Mouse (Mus musculus) hindbrain, embryonic 14.5 days (tissue): ENCODE measurements around the gene Arhgap10. TPM values are rescaled to one million over a fixed set of nuclear protein-coding genes. Genes with fewer than 3 reads are reported as not detected.
A peak's percentile ranks its signal among the peaks of the same experiment; 100 is the strongest.

Source experiments
- ATAC-seq: fragments of 200-750 bp; cut with Nextera tagmentation; 2 replicates; pipeline ENCODE4 v1.8.0; 2017; ENCODE audit warnings: moderate number of reproducible peaks, mild to moderate bottlenecking, moderate TSS enrichment, moderate library complexity; ENCODE audit not compliant: low FRiP score
- DNase-seq: peaks from one replicate; pipeline ENCODE4 v3.0.0-alpha.2; 2015; ENCODE audit warnings: low spot score
- H3K27ac ChIP-seq: fragments of 300-500 bp; sonication (generic); 2 replicates; pipeline ENCODE4 v1.5.1; 2014; ENCODE audit warnings: mild to moderate bottlenecking, moderate library complexity
- H3K27me3 ChIP-seq: fragments of 300-500 bp; sonication (generic); 2 replicates; pipeline ENCODE4 v1.6.1; 2014; ENCODE audit warnings: mild to moderate bottlenecking, low read length, mixed read lengths; ENCODE audit not compliant: control insufficient read depth, insufficient read depth
- H3K36me3 ChIP-seq: fragments of 300-500 bp; sonication (generic); replicated peaks from 2 replicates; pipeline ENCODE4 v1.6.1; 2014; ENCODE audit not compliant: control insufficient read depth, insufficient read depth
- H3K4me1 ChIP-seq: fragments of 300-500 bp; sonication (generic); replicated peaks from 2 replicates; pipeline ENCODE4 v1.6.1; 2014; ENCODE audit warnings: antibody characterized with exemption, low read length, mixed read lengths; ENCODE audit not compliant: control insufficient read depth, insufficient read depth
- H3K4me2 ChIP-seq: fragments of 300-500 bp; sonication (generic); replicated peaks from 2 replicates; pipeline ENCODE4 v1.6.1; 2014; ENCODE audit warnings: mild to moderate bottlenecking, moderate library complexity
- H3K4me3 ChIP-seq: fragments of 300-500 bp; sonication (generic); replicated peaks from 2 replicates; pipeline ENCODE4 v1.5.1; 2014; ENCODE audit warnings: mild to moderate bottlenecking, low read length
- H3K9ac ChIP-seq: fragments of 300-500 bp; sonication (generic); 2 replicates; pipeline ENCODE4 v1.6.1; 2014
- H3K9me3 ChIP-seq: fragments of 300-500 bp; sonication (generic); 2 replicates; pipeline ENCODE4 v1.6.1; 2016; ENCODE audit warnings: low read length; ENCODE audit not compliant: control insufficient read depth
- WGBS: fragments of 180-500 bp; shearing (Covaris S2); extraction: QIAGEN DNeasy Blood & Tissue Kit; methylation state at CpG from one replicate; pipeline ENCODE4 v1.1.7; 2014; 5-methylcytosine and 5-hydroxymethylcytosine counted together
- polyA plus RNA-seq: library from polyadenylated mRNA; unstranded; fragments of >200 nt; fragmentation: Nextera tagmentation; extraction: Ambion mirVana; gene quantifications from 2 replicates; pipeline ENCODE4 v1.2.1, GENCODE M21; 2014

The Arhgap10 gene
- polyA plus RNA-seq = 5.1 and 5.4 TPM in 2 replicates

DNA sequence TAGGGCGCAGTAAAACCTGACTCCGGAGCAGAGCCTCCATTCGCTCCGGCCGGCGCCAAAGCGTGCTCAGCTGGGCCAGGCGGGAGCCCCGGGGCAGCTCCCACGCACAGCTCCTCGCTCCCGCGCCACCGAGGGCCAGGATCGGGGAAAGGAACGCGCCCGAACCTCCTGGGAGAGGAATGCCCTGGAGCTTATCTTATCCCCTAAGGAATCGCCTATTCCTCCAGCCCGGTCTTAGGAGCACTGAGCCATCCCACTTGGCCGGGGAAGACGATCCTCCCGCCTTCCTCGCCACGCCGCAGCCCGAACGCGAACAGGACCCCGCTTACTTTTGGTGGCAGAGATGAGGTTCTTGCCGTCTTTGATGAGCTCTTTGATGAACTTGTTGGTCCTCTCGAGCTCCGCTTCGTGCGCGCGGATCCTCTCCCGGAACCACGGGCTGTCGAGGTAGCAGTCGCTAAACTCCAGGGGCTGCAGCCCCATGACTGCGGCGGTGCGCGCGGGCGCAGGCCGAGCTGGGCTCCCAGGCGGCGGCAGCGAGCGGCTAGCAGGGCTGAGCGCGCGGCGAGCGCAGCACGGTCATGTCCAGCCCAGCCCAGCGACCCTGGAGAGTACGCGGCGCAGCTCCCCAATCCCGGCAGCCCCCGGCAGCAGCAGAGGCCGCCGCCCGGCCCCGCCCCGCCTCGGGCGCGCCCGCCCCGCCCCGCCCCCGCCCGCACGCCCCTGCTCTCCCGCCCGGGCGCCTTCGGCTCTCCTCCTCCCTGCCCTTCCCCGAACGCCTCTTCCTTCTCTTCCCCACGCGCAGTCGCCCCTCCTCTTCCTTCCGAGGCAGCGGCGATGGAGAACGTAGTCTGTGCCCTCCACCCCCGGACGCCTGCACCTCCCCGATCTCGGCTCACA is at the start of gene Arhgap10:
Gene Arhgap10, minus strand, starts transcription at position 653 of the 900 bp plus-strand sequence.
- Histone ChIP-seq H3K9me3 (no peaks in the 10 kb centered on the region), H3K27me3 (peaks cover 9% of the 10 kb centered on the region; the same call in 1 of the 2 replicates), H3K4me1 (peaks cover 11% of the 10 kb centered on the region; the same call in 1 of the 2 replicates), H3K4me2 (peak within 1 kb of the TSS; percentile 97), H3K36me3 (no peaks in the 10 kb centered on the region), H3K27ac (peak within 1 kb of the TSS; percentile 43; the same call in 1 of the 2 replicates), H3K4me3 (peak within 1 kb of the TSS; percentile 69), H3K9ac (peak within 1 kb of the TSS; percentile 65)
- DNase-seq (peak; percentile 60), ATAC-seq (peak; percentile 91)
- WGBS = under 1% methylated on average over 72 of the region's 95 CpGs

DNA sequence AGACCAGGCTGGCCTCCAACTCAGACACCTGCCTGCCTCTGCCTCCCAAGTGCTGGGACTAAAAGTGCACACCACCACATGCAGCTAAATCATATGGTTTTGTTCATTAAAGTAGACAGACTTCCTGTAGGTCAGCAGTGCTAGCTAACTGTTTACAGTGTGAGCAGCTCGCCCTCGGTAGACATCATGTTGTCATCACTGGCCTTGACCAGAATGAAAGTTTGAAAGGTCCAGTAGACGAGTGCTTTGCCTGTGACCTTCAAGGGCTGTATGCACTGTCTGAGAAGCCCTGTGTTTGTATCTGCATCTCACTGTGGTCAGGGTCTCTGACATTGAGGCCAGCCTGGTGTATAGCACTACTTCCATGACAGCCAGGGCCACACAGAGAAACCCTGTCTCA is 43.7 kb upstream of the Arhgap10 start:
- Histone ChIP-seq H3K4me2 (no peak overlapping the region), H3K36me3 (peaks cover 95% of the 10 kb centered on the region), H3K4me3 (no peak overlapping the region), H3K27ac (no peak overlapping the region), H3K9ac (no peak overlapping the region), H3K4me1 (no peaks in the 10 kb centered on the region), H3K27me3 (no peaks in the 10 kb centered on the region), H3K9me3 (no peaks in the 10 kb centered on the region)
- 91% methylated on average over 3 of the region's 3 CpGs for WGBS
- DNase-seq = no peak
- no peak for ATAC-seq

DNA sequence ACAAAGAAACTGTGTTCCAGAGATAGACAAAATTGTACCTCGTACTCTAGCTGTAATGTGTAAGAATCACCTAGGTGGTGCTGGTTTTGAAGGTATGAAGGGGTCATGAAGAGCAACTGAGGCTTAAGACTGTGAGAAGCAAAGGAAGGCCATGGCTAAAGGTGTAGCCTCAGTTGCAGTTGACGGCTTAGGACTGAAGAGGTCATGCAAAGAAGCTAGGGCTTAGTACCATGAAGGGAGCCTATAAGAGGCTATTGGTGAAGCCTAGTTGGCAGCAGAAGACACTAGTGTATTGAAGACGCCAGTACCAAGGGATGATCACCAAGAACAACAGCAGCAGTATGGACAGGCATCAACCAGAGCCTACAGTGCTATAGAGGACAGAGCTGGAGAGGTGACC is 34.7 kb upstream of the Arhgap10 start:
- no peaks in the 10 kb centered on the region; the same call in none of the 2 replicates for H3K4me1 ChIP-seq
- no peak for ATAC-seq
- H3K27me3 ChIP-seq = no peaks in the 10 kb centered on the region
- no peaks in the 10 kb centered on the region for H3K9me3 ChIP-seq
- no peak overlapping the region for H3K4me3 ChIP-seq
- H3K4me2 ChIP-seq = no peak overlapping the region
- WGBS = 100% methylated on average over 3 of the region's 3 CpGs
- H3K9ac ChIP-seq = no peak overlapping the region
- no peak for DNase-seq
- peaks cover 44% of the 10 kb centered on the region for H3K36me3 ChIP-seq
- no peak overlapping the region for H3K27ac ChIP-seq

DNA sequence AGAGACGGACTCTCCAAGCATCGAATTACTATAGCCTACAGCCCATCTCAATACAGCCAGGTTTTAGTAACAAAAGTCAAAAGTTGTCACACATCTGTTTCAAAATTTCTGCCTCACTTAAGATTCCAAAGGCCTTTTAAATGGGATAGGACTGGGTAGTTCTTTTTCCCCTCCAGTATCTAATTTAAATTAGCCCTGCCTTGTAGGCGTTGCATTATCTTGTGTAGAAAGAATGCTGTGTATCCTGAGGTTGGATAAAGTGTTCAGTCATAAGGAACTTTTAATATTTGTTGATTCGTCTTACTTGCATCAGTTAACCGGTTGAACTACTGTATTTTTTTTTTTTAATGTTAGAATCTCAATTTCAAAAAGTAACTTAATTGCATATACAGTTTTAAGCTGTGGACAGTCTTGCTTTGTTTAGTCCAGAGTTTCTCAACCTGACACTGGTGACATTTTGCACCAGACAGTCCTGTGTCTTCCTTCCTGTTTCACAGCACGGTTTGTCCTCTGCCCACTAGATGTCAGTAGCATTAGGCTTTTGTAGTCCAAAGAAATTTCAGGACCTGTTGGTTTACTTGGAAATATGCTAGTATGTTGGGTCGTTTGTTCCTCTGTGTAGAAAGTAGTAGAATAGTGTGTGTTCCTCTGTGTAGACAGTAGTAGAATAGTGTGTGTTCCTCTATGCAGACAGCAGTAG is 32.3 kb upstream of the Arhgap10 start:
- H3K4me3 ChIP-seq = peak overlapping the region; percentile 83
- H3K4me2 ChIP-seq = peak overlapping the region; percentile 60
- ATAC-seq (no peak), DNase-seq (peak; percentile 50)
- peak overlapping the region; percentile 85; the same call in 1 of the 2 replicates for H3K27ac ChIP-seq
- no peaks in the 10 kb centered on the region for H3K9me3 ChIP-seq
- no peaks in the 10 kb centered on the region; the same call in none of the 2 replicates for H3K4me1 ChIP-seq
- no peaks in the 10 kb centered on the region for H3K27me3 ChIP-seq
- peak overlapping the region; percentile 91 for H3K9ac ChIP-seq
- H3K36me3 ChIP-seq = peaks cover 20% of the 10 kb centered on the region
- WGBS = 22% methylated on average over 7 of the region's 7 CpGs

DNA sequence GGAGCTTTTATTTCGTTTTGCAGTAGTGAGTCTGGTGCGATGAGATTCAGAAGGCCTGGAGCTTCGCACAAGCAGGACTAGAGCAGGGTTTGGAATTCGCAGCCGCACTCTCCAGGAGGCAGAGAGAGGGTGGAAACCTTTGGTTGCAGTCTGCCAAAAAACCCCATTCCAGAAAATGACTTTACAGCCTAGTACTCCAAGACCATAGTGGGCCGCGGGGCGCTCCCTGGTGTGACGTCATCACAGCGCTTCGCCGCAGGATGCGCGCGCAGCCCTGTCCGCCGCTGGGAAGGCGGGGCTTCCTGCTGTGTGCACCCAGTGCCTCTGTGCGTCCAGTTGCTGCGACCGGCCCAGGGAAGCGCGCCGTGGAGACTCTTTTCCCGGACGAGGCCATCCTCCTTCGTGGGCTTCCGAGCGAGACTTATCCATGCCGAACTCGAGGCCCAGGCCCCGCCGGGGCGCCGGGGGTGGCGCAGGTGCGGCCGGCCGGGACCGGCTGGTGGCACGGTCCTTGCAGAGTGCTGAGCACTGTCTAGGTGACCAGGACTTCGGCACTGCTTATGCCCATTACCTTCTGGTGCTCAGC is 31.5 kb upstream of the Arhgap10 start, which contains the start of gene Prmt9:
Gene Prmt9, plus strand, starts transcription at position 277 of the 586 bp plus-strand sequence.
- peak within 1 kb of the TSS; percentile 91 for H3K9ac ChIP-seq
- 3% methylated on average over 42 of the region's 42 CpGs for WGBS

DNA sequence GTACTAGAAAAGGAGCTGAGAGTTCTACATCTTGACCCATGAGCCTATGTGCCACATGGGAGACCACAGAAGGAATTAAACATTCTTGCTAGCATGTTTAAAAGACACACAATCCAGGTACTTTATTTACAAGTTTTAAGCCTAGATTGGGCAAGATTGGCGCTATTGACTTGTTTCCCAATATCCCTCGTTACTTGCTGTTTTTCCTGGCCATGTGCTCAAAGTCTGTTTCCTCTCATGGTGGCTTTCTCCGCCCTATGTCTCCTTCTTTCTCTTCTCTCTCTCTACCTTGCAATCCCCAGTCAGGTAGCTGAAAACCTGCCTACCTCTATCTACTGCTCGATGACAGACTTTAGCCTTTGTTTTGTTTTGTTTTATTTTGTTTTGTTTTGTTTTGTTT is 27.9 kb upstream of the Arhgap10 start:
- ATAC-seq (no peak), DNase-seq (no peak)
- Histone ChIP-seq H3K9ac (no peak overlapping the region), H3K4me1 (no peaks in the 10 kb centered on the region; the same call in 1 of the 2 replicates), H3K4me3 (no peak overlapping the region), H3K27me3 (no peaks in the 10 kb centered on the region), H3K9me3 (no peaks in the 10 kb centered on the region), H3K27ac (no peak overlapping the region), H3K4me2 (no peak overlapping the region), H3K36me3 (no peaks in the 10 kb centered on the region)
- 89% methylated on average over 4 of the region's 4 CpGs for WGBS

More for the DNA sequence above, 31.5 kb upstream of the Arhgap10 start, which contains the start of gene Prmt9:
- Histone ChIP-seq H3K36me3 (peaks cover 14% of the 10 kb centered on the region), H3K4me2 (peak within 1 kb of the TSS; percentile 60), H3K27ac (peak within 1 kb of the TSS; percentile 85), H3K4me3 (peak within 1 kb of the TSS; percentile 83), H3K9me3 (no peaks in the 10 kb centered on the region), H3K4me1 (no peaks in the 10 kb centered on the region; the same call in none of the 2 replicates), H3K27me3 (no peaks in the 10 kb centered on the region)
- DNase-seq (peak; percentile 93), ATAC-seq (peak; percentile 96)

DNA sequence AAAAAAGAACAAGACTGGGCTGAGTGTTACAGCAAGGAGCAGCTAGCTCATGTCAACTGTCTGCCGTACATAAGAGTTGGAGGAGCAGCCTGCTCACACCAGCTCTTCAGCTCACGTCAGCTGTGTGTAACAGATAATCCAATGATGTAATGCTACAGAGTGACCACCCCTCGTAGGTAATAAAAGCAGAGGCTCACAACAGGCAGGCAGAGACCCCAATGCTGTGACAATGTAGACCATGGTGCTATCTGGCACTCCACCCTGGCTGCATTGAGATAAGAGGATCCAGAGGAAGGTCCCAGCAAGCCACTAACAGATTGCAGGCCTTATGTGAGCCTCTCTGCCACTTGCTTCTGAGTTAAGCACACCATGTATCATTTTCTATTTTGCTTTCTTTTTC is 26.7 kb upstream of the Arhgap10 start:
- no peak overlapping the region for H3K27ac ChIP-seq
- H3K36me3 ChIP-seq = no peaks in the 10 kb centered on the region
- ATAC-seq (no peak), DNase-seq (no peak)
- no peak overlapping the region for H3K4me2 ChIP-seq
- H3K27me3 ChIP-seq = no peaks in the 10 kb centered on the region
- no peaks in the 10 kb centered on the region; the same call in 1 of the 2 replicates for H3K4me1 ChIP-seq
- 71% methylated on average over 3 of the region's 3 CpGs for WGBS
- H3K9me3 ChIP-seq = no peaks in the 10 kb centered on the region
- no peak overlapping the region for H3K4me3 ChIP-seq
- H3K9ac ChIP-seq = no peak overlapping the region

DNA sequence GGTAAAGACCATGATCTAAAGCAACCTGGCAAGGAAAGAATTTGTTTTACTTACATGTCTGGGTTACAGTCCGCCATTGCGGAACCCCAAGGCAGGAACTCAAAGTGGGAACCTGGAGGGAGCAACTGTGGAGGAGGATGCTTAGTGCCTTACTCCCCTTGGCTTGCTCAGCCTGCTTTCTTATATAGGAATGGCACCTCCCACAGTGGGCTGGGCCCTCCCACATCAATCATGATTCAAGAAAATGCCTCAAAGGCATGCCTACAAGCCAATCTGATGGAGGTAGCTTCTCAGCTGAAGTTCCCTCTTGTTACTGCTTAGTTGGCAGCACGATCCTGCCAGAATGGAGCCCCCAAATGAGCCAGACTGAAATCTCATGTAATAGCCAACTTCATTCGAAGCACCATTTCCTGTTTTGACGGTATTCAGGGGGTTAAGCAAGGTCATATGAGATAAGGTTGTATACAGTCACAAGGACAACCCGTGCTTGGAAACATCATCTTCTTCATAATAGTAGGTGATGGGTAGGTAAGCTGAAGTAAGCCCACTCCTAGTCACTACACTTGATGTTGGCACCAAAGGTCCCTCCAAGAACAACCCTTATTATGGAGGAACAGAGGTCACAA is 25.5 kb upstream of the Arhgap10 start:
- Histone ChIP-seq H3K4me3 (no peak overlapping the region), H3K9me3 (no peaks in the 10 kb centered on the region), H3K4me1 (no peaks in the 10 kb centered on the region), H3K36me3 (no peaks in the 10 kb centered on the region), H3K27ac (no peak overlapping the region), H3K4me2 (no peak overlapping the region), H3K27me3 (no peaks in the 10 kb centered on the region), H3K9ac (no peak overlapping the region)
- ATAC-seq = no peak
- 89% methylated on average over 6 of the region's 6 CpGs for WGBS
- no peak for DNase-seq
